Mouse (Mus musculus) MEL (cell line): ENCODE results near the gene Cnih3. TPM values are rescaled to one million over a fixed set of nuclear protein-coding genes. Genes with fewer than 3 reads are reported as not detected.

Experiments
- DNase-seq: peaks from one replicate; pipeline ENCODE4 v3.0.0; 2011; ENCODE audit warnings: low read depth, low spot score
- H3K27ac ChIP-seq: 2 replicates; pipeline ENCODE4 v1.5.1; 2012; ENCODE audit warnings: low read depth, mild to moderate bottlenecking, control low read depth, low read length, moderate library complexity; ENCODE audit not compliant: control insufficient read depth
- H3K27me3 ChIP-seq, 2 experiments: fragments of 150-350 bp in 1 of 2; sonication (generic) in 1 of 2; 2 replicates each; pipeline ENCODE4 v1.6.1; 2012; ENCODE audit warnings: low read length in 2 of 2, mild to moderate bottlenecking in 2 of 2, improper control_type of control experiment in 1 of 2, moderate library complexity in 1 of 2; ENCODE audit not compliant: insufficient read depth in 2 of 2, control insufficient read depth in 1 of 2
- H3K36me3 ChIP-seq, 2 experiments: 2 replicates each; pipeline ENCODE4 v1.6.1; 2012 to 2014; ENCODE audit warnings: low read length in 2 of 2, improper control_type of control experiment in 1 of 2, inconsistent platforms in 1 of 2, mild to moderate bottlenecking in 1 of 2; ENCODE audit not compliant: insufficient read depth in 2 of 2, control insufficient read depth in 1 of 2
- H3K4me1 ChIP-seq, 2 experiments: fragments of 150-350 bp in 1 of 2; sonication (generic) in 1 of 2; 2 replicates each; pipeline ENCODE4 v1.6.1; 2012; ENCODE audit warnings: low read length in 2 of 2, improper control_type of control experiment in 1 of 2, mild to moderate bottlenecking in 1 of 2; ENCODE audit not compliant: insufficient read depth in 2 of 2, control insufficient read depth in 1 of 2
- H3K4me3 ChIP-seq, 2 experiments: fragments of 150-350 bp in 1 of 2; sonication (generic) in 1 of 2; 2 replicates each; pipeline ENCODE4 v1.5.1; 2012; ENCODE audit warnings: low read depth in 2 of 2, low read length in 2 of 2, mild to moderate bottlenecking in 2 of 2, moderate library complexity in 2 of 2, control low read depth in 1 of 2, improper control_type of control experiment in 1 of 2; ENCODE audit not compliant: control insufficient read depth in 1 of 2, insufficient read depth in 1 of 2
- H3K79me2 ChIP-seq: 2 replicates; pipeline ENCODE4 v1.6.1; 2012; ENCODE audit warnings: mild to moderate bottlenecking, low read length, moderate library complexity; ENCODE audit not compliant: control insufficient read depth, poor library complexity, insufficient read depth
- H3K9ac ChIP-seq: 2 replicates; pipeline ENCODE4 v1.6.1; 2012; ENCODE audit warnings: low read depth, mild to moderate bottlenecking, control low read depth, low read length, moderate library complexity; ENCODE audit not compliant: control insufficient read depth, poor library complexity, severe bottlenecking
- H3K9me3 ChIP-seq: fragments of 150-350 bp; sonication (generic); replicated peaks from 2 replicates; pipeline ENCODE4 v1.6.1; 2012; ENCODE audit warnings: mild to moderate bottlenecking, low read length, improper control_type of control experiment, moderate library complexity; ENCODE audit not compliant: insufficient read depth
- BHLHE40 ChIP-seq: IDR thresholded peaks from 2 replicates; pipeline ENCODE4 v1.6.1; 2012; ENCODE audit warnings: low read depth, mild to moderate bottlenecking, inconsistent platforms, low read length, improper control_type of control experiment, borderline replicate concordance
- CHD2 ChIP-seq: IDR thresholded peaks from 2 replicates; pipeline ENCODE4 v1.6.1; 2011; ENCODE audit warnings: low read length, improper control_type of control experiment
- ETS1 ChIP-seq: IDR thresholded peaks from 2 replicates; pipeline ENCODE4 v1.6.1; 2012; ENCODE audit warnings: low read depth, mild to moderate bottlenecking, inconsistent platforms, low read length, improper control_type of control experiment, moderate library complexity
- MAFK ChIP-seq: IDR thresholded peaks from 2 replicates; pipeline ENCODE4 v1.6.1; 2011; ENCODE audit warnings: low read depth, mild to moderate bottlenecking, low read length, improper control_type of control experiment, borderline replicate concordance
- MXI1 ChIP-seq: IDR thresholded peaks from 2 replicates; pipeline ENCODE4 v1.6.1; 2011; ENCODE audit warnings: mild to moderate bottlenecking, low read depth, low read length, improper control_type of control experiment
- MYB ChIP-seq: IDR thresholded peaks from 2 replicates; pipeline ENCODE4 v1.6.1; 2011; ENCODE audit warnings: mild to moderate bottlenecking, low read depth, low read length, improper control_type of control experiment
- MYC ChIP-seq: IDR thresholded peaks from 2 replicates; pipeline ENCODE4 v1.6.1; 2011; ENCODE audit warnings: low read depth, mild to moderate bottlenecking, low read length, improper control_type of control experiment, moderate library complexity
- NELFE ChIP-seq: IDR thresholded peaks from 2 replicates; pipeline ENCODE4 v1.6.1; 2011; ENCODE audit warnings: low read depth, low read length, improper control_type of control experiment
- POLR2AphosphoS2 ChIP-seq: IDR thresholded peaks from 2 replicates; pipeline ENCODE4 v1.6.1; 2011; ENCODE audit warnings: low read length, improper control_type of control experiment
- RAD21 ChIP-seq: IDR thresholded peaks from 2 replicates; pipeline ENCODE4 v1.6.1; 2011; ENCODE audit warnings: mild to moderate bottlenecking, low read depth, low read length, improper control_type of control experiment
- RCOR1 ChIP-seq: IDR thresholded peaks from 2 replicates; pipeline ENCODE4 v1.6.1; 2012; ENCODE audit warnings: low read depth, mild to moderate bottlenecking, inconsistent platforms, low read length, improper control_type of control experiment
- TAL1 ChIP-seq: IDR thresholded peaks from 2 replicates; pipeline ENCODE4 v1.6.1; 2012; ENCODE audit warnings: mild to moderate bottlenecking, inconsistent platforms, low read length, moderate library complexity, mixed read lengths
- TCF12 ChIP-seq: IDR thresholded peaks from 2 replicates; pipeline ENCODE4 v1.6.1; 2014; ENCODE audit warnings: low read depth, mild to moderate bottlenecking, inconsistent platforms, low read length, improper control_type of control experiment, moderate library complexity
- USF2 ChIP-seq, 2 experiments: IDR thresholded peaks; 2 replicates each; pipeline ENCODE4 v1.6.1; 2011 to 2012; ENCODE audit warnings: improper control_type of control experiment in 2 of 2, low read length in 2 of 2, borderline replicate concordance in 1 of 2, inconsistent platforms in 1 of 2, low read depth in 1 of 2, mild to moderate bottlenecking in 1 of 2; ENCODE audit not compliant: insufficient read depth in 1 of 2
- ZC3H11A ChIP-seq: IDR thresholded peaks from 2 replicates; pipeline ENCODE4 v1.6.1; 2012; ENCODE audit warnings: low read depth, mild to moderate bottlenecking, inconsistent platforms, low read length, improper control_type of control experiment
- ZNF384 ChIP-seq: IDR thresholded peaks from 2 replicates; pipeline ENCODE4 v1.6.1; 2012; ENCODE audit warnings: low read depth, mild to moderate bottlenecking, inconsistent platforms, low read length, improper control_type of control experiment
- polyA plus RNA-seq, 2 experiments: library from polyadenylated mRNA; stranded (reverse) in 1 of 2; unstranded in 1 of 2; fragments of >175 nt in 1 of 2; fragments of >200 nt in 1 of 2; gene quantifications; 2 replicates each; pipeline versions ENCODE4 v1.2.1 to v1.2.4; 2012; ENCODE audit warnings: low replicate concordance in 2 of 2, low read depth in 1 of 2; ENCODE audit not compliant: insufficient read length in 2 of 2, insufficient read depth in 1 of 2, missing spikeins in 1 of 2
- total RNA-seq: library from RNA; depleted of rRNA; stranded (reverse); fragments of 300-350 nt; gene quantifications from 2 replicates; pipeline ENCODE4 v1.2.3, GENCODE M21; 2012

The Cnih3 gene
- total and polyA plus RNA-seq, 3 experiments = not detected

DNA sequence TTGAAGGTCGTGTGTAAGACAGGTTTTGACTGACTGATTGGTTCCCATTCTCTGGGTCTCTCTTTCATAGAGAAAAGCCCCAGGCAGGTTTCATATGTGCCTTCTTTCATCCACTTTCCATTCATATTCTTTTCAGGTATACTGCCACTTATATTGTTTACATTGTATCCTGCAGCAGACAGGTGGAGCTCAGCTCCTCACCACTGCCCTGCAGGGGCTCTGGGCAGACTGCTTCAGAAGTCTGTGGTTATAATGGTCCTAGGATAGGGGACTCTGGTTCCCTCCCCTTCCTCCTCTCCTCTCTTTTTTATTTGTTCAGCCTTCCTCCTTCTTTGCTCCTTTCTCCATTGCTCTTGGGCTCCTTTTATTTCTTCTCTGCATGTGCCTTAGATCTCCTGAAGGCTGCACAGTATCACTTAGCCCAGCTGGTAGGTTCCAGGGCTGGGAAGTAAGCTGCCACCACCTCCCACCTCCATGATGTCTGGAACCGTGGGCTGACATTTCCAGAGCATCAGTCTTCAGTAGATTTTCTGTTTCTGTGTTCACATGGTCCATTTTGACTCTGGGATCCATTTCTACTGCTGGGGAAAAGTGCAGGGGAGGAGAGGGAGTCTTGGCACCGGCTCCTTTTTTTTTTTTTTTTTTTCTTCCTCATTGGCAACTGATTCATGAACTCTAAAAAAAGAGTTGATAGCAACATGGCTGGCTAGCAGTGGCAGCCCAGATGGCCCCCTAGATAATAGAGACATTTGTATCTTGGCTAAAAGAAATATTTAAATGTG lies 16.6 kb downstream of the Cnih3 start:
- DNase-seq = peak; percentile 15
- Histone ChIP-seq H3K4me3 (no peak overlapping the region), H3K4me1 (peaks cover 0 to 9% of the 10 kb centered on the region in 2 experiments; a peak in 1 of 4 replicates), H3K27ac (no peak overlapping the region), H3K9ac (no peak overlapping the region)
- TF ChIP-seq ZC3H11A = no peak
- no peak for TF ChIP-seq MXI1
- TF ChIP-seq USF2 (IDR thresholded peaks at IDR 0.05; ENCODE audit: borderline replicate concordance in 1 of 2, insufficient read depth in 1 of 2, low read depth in 1 of 2, low read length in 2 of 2) = no peak
- TF ChIP-seq TCF12 = peak; percentile 46; the same call in 1 of the 2 replicates
- TF ChIP-seq RAD21 = no peak
- TF ChIP-seq CHD2 = no peak
- peak; percentile 70 for TF ChIP-seq ZNF384
- TF ChIP-seq, all 39 proteins: peak for 2
- Histone ChIP-seq H3K9me3 (no peaks in the 10 kb centered on the region), H3K79me2 (no peaks in the 10 kb centered on the region), H3K36me3 (peaks cover 0 to 3% of the 10 kb centered on the region in 2 experiments; a peak in 1 of 4 replicates), H3K27me3 (no peaks in the 10 kb centered on the region)

GRCm38 (mm10) chr1:181370370-181370769 lies 17.9 kb downstream of the Cnih3 start:
- Histone ChIP-seq H3K9ac (no peak overlapping the region), H3K79me2 (no peaks in the 10 kb centered on the region), H3K36me3 (peaks cover 0 to 3% of the 10 kb centered on the region in 2 experiments; a peak in 1 of 4 replicates), H3K9me3 (no peaks in the 10 kb centered on the region), H3K27ac (no peak overlapping the region), H3K4me3 (no peak overlapping the region), H3K27me3 (no peaks in the 10 kb centered on the region), H3K4me1 (peaks cover 0 to 9% of the 10 kb centered on the region in 2 experiments; a peak in 1 of 4 replicates)
- TF ChIP-seq MYC = no peak
- TF ChIP-seq RCOR1 = no peak
- TF ChIP-seq BHLHE40 = no peak
- no peak for TF ChIP-seq POLR2AphosphoS2
- no peak for DNase-seq

DNA sequence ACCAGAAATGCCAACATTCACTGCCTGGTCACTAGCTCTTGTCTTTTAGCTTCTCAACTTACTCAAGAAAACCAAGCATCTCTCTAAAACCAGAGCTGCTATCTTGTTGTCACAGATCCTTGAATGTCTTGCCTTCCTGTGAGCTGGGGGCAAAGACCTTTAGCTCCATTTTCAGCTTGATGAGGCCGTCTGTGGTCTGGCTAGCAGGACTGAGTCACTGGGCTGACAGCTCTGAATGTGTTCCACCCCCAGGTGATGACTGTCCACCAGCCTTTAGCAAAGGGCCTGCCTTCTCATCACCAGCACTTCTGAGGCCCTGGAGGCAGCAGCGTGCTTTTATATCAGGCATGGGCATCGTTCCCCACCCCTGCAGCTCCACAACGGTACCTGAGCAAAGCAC lies 18.8 kb downstream of the Cnih3 start:
- Histone ChIP-seq H3K9me3 (no peaks in the 10 kb centered on the region), H3K4me3 (no peak overlapping the region)

More for the DNA sequence above, 18.8 kb downstream of the Cnih3 start:
- no peak overlapping the region for H3K9ac ChIP-seq
- H3K36me3 ChIP-seq = peaks cover 0 to 3% of the 10 kb centered on the region in 2 experiments; a peak in 1 of 4 replicates
- no peaks in the 10 kb centered on the region for H3K27me3 ChIP-seq
- DNase-seq = no peak
- peaks cover 0 to 9% of the 10 kb centered on the region in 2 experiments; a peak in 1 of 4 replicates for H3K4me1 ChIP-seq
- no peak for TF ChIP-seq ETS1
- no peak for TF ChIP-seq POLR2AphosphoS2
- TF ChIP-seq MXI1 = no peak
- TF ChIP-seq MYB = no peak
- no peak for TF ChIP-seq MAFK
- no peak for TF ChIP-seq TAL1
- TF ChIP-seq BHLHE40 = no peak
- TF ChIP-seq RAD21 = no peak
- TF ChIP-seq NELFE = no peak
- TF ChIP-seq, all 39 proteins: peak for 0
- Histone ChIP-seq H3K79me2 (no peaks in the 10 kb centered on the region), H3K27ac (no peak overlapping the region)
